Mouse (Mus musculus): ENCODE measurements around the gene Col4a4. TPM values are rescaled to one million over a fixed set of nuclear protein-coding genes. Genes with fewer than 3 reads are reported as not detected.

The Col4a4 gene
- total RNA-seq, 2 experiments from 2014 or later: 9.6 to 10.5 TPM

- intact Hi-C loops (cut with DNase I): loop anchor here (5.0 kb wide), 1 partner anchor 188 kb away; the partner anchor contains the start of gene Irs1
- no peak for DNase-seq (ENCODE audit: low spot score)
Measured at GRCm38 (mm10) chr1:82479696-82480487, 106.8 kb downstream of the Col4a4 start.

GRCm38 (mm10) chr1:82476746-82477145 lies 109.9 kb downstream of the Col4a4 start:
- intact Hi-C loops (cut with DNase I): loop anchor here (1.0 to 5.0 kb wide), 3 partner anchors 44 to 1160 kb away; partner anchors contain the start of gene Irs1
- no peak for DNase-seq (ENCODE audit: low spot score)

GRCm38 (mm10) chr1:82476256-82476655 lies 110.4 kb downstream of the Col4a4 start:
- DNase-seq (ENCODE audit: low spot score): no peak

GRCm38 (mm10) chr1:82475821-82476220 lies 110.8 kb downstream of the Col4a4 start:
- DNase-seq (ENCODE audit: low spot score): no peak
- intact Hi-C loops (cut with DNase I): loop anchor here (1.0 to 5.0 kb wide), 3 partner anchors 44 to 1159 kb away; partner anchors contain the start of gene Irs1

More at GRCm38 (mm10) chr1:82476256-82476655, 110.4 kb downstream of the Col4a4 start:
- intact Hi-C loops (cut with DNase I): loop anchor here (1.0 to 5.0 kb wide), 3 partner anchors 44 to 1159 kb away; partner anchors contain the start of gene Irs1

GRCm38 (mm10) chr1:82475254-82475653 lies 111.4 kb downstream of the Col4a4 start:
- no peak for DNase-seq (ENCODE audit: low spot score)
- intact Hi-C loops (cut with DNase I): loop anchor here (5.0 kb wide), 1 partner anchor 183 kb away; the partner anchor contains the start of gene Irs1

GRCm38 (mm10) chr1:82474461-82474961 lies 112.1 kb downstream of the Col4a4 start:
- intact Hi-C loops (cut with DNase I): no loop called here

GRCm38 (mm10) chr1:82473467-82473866 lies 113.2 kb downstream of the Col4a4 start:
- no peak for DNase-seq (ENCODE audit: low spot score)
- intact Hi-C loops (cut with DNase I): no loop called here

More at GRCm38 (mm10) chr1:82474461-82474961, 112.1 kb downstream of the Col4a4 start:
- no peak for DNase-seq (ENCODE audit: low spot score)

- intact Hi-C loops (cut with DNase I): no loop called here
- no peak for DNase-seq (ENCODE audit: low spot score)
Measured at GRCm38 (mm10) chr1:82470516-82471225, 116.0 kb downstream of the Col4a4 start.

- no peak for DNase-seq (ENCODE audit: low spot score)
- intact Hi-C loops (cut with DNase I): no loop called here
Measured at GRCm38 (mm10) chr1:82468872-82469271, 117.8 kb downstream of the Col4a4 start.

GRCm38 (mm10) chr1:82465321-82465853 lies 121.3 kb downstream of the Col4a4 start:
- no peak for DNase-seq (ENCODE audit: low spot score)
- intact Hi-C loops (cut with DNase I): no loop called here

GRCm38 (mm10) chr1:82461041-82461440 lies 125.6 kb downstream of the Col4a4 start:
- intact Hi-C loops (cut with DNase I): no loop called here
- DNase-seq (ENCODE audit: low spot score): peak; percentile 43

GRCm38 (mm10) chr1:82459926-82460325 lies 126.7 kb downstream of the Col4a4 start:
- intact Hi-C loops (cut with DNase I): no loop called here
- DNase-seq (ENCODE audit: low spot score): no peak

GRCm38 (mm10) chr1:82459350-82459749 lies 127.3 kb downstream of the Col4a4 start:
- intact Hi-C loops (cut with DNase I): no loop called here
- no peak for DNase-seq (ENCODE audit: low spot score)

- no peak for DNase-seq (ENCODE audit: low spot score)
- intact Hi-C loops (cut with DNase I): no loop called here
Measured at GRCm38 (mm10) chr1:82454031-82454430, 132.6 kb downstream of the Col4a4 start.

- DNase-seq (ENCODE audit: low spot score): no peak
- intact Hi-C loops (cut with DNase I): no loop called here
Measured at GRCm38 (mm10) chr1:82451927-82452651, 134.6 kb downstream of the Col4a4 start.

- DNase-seq (ENCODE audit: low spot score): no peak
Measured at GRCm38 (mm10) chr1:82449851-82450250, 136.8 kb downstream of the Col4a4 start.

GRCm38 (mm10) chr1:82446049-82446448 lies 140.6 kb downstream of the Col4a4 start:
- intact Hi-C loops (cut with DNase I): no loop called here
- peak; percentile 7 for DNase-seq (ENCODE audit: low spot score)

More at GRCm38 (mm10) chr1:82449851-82450250, 136.8 kb downstream of the Col4a4 start:
- intact Hi-C loops (cut with DNase I): no loop called here

GRCm38 (mm10) chr1:82443517-82443916 lies 143.1 kb downstream of the Col4a4 start:
- intact Hi-C loops (cut with DNase I): no loop called here
- no peak for DNase-seq (ENCODE audit: low spot score)

GRCm38 (mm10) chr1:82440123-82440522 lies 146.5 kb downstream of the Col4a4 start:
- intact Hi-C loops (cut with DNase I): no loop called here
- DNase-seq (ENCODE audit: low spot score): no peak

All from heart, postnatal 25 days (tissue).